Mouse (Mus musculus) gastrocnemius, postnatal 4 days (tissue): ENCODE measurements around the gene Polrmt. TPM values are rescaled to one million over a fixed set of nuclear protein-coding genes. Genes with fewer than 3 reads are reported as not detected.
"Not testable (repeated sequence)": the region's sequence is repeated elsewhere in the genome, so short reads cannot be mapped to it uniquely, and the experiment has no call there.

Source experiments
- DNase-seq, 2 experiments: peaks; one replicate each; pipeline ENCODE4 v3.0.0; 2021 to 2022; ENCODE audit warnings: low spot score in 2 of 2, mixed read lengths in 2 of 2
- total RNA-seq, 2 experiments: library from RNA; stranded (reverse); gene quantifications; 2 replicates each; pipeline ENCODE4 v1.2.3; 2021

The Polrmt gene
- total RNA-seq, 2 experiments from 2014 or later, result 25.5 to 27.8 TPM

DNA sequence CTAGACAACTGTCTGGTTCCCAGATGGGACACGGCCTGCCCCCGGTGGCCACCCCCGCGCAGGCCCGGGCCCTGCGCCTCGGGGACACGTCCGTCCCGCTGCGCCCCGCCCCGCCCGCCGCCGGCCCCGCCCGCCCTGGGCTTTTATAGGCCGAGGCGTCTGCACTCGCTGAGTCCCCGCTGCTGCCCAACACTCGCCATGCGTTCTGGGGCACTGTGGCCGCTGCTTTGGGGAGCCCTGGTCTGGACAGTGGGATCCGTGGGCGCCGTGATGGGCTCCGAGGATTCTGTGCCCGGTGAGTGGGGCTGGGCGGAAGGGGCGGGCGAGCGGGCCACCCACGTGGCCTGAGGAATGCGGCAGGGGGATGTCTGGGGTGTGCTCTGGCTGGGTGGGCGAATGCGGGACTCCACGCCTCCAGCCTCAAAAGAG, 30.7 kb upstream of the Polrmt start, which contains the start of gene Fstl3:
TSS of gene Fstl3 (plus strand) at position 170 of the 429 bp plus-strand sequence.
- DNase-seq, result no peak

DNA sequence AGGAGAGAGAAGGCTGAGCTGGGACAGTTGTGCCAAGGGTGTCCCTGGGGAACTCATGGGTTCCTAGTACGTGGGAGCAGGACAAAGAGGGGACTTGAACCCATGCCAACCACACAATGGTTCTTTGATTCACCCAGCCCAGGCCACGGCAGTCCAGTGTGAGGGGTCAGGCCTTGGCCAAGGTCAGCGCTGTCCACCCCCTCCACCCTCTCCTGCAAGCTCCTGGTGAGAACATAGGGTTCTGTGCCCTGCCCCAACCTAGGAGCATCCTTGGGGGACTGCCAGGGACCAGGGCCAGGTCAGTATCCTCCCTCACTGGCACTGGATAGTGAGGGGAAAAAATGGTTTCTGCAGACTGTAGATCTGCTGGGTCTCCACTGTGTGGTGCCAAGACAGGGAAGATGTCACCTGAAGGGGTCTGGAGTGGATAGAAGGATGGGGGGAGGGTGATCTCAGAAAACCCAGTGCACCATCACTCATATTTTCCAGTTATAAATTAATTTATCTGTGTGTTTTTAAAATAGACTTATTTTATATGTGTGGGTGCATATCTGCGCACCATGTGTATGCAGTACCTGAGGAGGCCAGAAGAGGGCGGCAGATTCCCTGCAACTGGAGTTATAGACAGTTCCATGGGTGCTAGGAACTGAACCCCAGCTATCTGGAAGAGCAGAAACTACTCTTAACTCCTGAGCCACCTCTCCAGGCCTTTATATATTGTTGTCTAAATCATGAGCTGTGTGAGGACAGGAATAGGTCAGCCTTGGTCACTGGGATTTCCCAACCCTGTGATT, 28.3 kb upstream of the Polrmt start:
- no peak for DNase-seq

DNA sequence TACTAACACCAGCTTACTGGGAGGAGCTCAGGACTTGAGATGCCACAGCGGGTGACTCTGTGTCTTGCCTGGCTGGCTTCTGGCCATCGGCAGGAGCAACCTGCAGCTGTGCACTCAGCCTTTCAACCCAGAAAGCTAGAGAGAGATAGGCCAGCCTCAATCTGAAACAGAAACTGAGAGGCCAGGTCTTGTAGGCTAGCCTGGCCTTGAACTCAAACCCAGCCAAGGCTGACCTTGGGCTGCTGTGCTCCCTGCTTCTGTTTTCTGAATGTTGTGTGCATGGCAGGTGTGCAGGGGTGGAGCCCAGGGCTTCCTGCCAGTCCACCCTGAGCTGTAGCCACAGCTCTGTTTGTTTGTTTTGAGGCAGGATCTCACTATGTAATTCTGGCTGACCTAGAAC, 26.8 kb upstream of the Polrmt start:
- no peak for DNase-seq

DNA sequence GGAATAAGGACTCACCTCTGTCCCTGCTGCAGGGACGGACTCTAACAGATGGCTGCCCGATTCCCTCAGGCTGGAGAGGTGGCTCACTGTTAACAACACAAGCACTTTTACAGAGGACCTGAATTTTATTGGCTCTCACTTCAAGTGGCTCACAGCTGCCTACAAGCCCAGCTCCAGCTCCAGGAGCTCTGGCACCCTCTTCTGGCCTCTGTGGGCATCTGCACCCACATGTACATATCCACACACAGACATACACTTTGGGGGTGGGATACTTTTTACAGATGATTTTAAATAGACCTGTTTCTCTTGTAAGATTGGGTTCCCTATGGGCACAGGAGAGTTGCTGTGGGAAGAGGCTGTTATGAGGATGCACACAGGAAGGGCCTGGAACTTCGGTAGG, 25.9 kb upstream of the Polrmt start:
- no peak for DNase-seq

DNA sequence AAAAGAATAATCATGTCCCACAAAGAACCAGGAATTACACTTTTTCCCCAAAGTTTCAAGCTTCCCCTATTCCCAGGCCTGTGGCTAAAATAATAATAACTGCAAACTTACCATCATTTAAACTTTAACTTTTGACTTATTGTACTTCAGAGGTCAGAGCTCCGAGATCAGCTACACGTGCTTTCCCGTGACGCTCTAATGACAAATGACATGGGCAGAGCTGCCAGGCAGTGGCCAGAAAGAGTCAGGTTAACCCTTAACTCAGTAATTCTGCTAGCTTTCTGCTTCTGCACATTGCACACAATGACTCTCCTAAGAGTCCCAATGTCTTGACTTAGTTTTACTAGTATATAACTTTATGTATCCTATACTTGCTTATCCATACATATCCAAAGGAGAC, 22.9 kb upstream of the Polrmt start:
- DNase-seq, result no peak

DNA sequence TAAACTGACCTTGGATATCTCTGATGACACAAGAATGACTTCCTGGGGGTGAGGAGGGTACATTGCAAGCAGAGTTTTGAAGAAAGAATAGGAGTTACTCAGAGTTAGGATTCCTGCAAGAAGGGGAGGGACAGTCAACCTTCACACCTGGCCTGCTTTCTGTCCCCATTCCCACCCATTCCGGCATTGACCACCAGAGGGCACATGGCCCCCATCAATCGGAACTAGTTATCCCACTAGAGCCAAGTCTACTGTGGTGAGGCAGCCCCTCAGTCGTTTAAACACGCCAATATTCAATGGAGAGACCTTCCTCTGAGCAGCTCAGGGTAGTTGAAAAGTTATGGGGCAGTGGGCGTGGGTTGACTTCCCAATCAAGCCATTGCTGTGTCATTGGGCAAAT, 22.0 kb upstream of the Polrmt start:
- DNase-seq, result peak in 1 of 2 experiments; percentile 65

DNA sequence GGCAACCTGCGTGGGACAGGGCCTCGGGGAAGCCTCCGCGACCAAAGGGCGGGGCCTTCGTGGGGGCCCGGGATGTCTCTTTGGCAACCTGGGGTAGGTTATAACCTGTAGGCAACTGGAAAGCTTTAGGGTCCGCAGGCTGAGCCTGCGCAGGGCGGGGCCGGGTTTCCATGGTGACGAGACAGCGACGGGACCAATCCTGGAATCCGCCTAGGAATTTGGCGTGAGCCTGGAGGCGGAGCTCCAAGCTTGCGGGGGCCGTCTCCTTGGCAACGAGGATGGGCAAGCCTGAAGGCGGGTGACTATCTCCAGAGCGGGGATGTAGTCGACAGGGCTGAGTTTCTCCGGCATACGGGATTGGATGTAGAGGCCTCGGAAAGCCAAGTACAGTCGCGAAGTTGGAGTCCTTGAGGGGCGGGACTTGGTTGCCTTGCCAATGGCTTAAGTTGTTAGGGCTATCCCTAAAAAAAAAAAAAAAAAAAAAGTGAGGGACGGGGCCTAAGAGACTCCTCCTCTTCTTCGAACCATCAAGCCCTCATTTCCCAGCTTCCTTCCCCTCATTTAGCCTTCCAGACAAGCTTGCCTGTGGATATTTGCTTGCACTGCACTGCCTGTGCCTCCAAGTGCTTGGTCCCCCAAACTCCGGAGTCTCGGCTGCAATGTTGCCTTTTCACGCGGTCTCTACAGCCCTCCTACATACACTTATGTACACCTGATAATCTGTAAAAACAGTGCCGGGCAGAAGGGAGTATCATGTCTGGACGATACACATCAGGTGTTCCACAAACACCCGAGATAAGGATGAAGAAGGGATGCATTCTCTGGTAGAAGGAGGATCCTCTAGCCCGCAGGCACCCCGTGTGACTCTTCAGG, 21.2 kb upstream of the Polrmt start:
- peak; percentile 89 to 95 for DNase-seq

DNA sequence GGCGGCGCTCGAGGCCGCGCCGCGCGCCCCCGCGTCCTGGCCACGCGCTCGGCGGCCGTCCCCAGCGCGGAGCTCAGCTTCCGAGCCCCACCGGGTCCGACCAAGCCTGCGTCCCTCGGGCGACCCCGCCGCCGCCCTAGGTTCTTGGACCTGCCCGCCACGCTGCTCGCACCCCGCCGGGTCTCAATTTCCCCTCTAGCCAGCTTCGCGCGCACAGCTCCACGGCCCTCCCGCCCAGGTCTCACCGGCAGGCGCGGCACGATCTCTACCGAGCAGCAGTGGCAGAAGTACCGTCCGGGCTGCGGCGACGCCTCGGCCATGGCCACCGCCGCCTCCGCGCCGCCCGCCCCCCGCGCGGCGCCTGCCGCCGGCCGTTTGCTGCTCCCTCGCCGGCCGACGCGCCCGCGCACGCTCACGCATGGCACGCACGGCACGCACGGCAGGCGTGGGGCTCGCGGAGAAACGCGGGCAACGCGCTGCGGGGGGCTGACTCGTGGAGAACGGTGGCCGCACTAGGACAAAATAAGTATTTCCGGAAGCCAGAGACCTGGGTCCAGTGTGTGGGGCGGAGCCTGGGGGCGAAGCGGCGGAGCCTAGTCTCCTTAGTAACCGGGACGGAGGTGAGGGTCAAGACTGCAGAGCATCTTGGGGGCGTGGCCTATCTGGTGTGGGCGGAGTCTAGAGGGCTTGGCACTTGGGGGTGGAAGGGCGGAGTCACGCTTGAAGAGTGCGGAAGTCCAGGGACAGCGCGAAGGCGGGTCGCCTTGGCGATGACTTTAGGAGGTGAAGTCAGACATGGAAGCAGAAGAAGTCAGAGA, 20.3 kb upstream of the Polrmt start, which contains the start of gene Rnf126:
TSS of gene Rnf126 (minus strand) at position 445 of the 818 bp plus-strand sequence.
- DNase-seq, result peak; percentile 95 to 98

DNA sequence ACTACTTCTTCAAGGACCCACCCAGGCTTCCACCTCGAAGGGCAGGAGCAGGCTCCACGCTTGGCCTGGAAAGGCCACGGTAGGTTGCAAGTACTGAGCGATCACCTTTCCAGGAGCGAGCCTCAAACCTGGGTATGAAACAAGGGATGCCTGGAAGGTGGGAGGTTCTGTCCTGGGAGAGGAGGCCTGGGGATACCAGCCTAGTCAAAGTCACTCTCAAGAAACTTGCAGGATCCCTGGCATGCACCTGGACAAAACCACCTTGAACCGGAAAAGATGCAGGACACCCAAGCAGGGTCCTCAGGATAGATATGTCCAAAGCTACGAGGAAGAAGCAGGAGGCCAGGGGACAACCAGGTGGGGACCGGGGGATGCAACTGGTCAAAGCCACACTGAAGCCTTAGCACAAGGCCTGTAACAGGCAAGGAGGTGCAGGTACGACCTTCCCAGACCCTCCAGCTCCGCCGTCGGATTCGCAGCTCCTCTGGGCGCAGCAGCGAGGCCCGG, 19.7 kb upstream of the Polrmt start:
- DNase-seq, result no peak

DNA sequence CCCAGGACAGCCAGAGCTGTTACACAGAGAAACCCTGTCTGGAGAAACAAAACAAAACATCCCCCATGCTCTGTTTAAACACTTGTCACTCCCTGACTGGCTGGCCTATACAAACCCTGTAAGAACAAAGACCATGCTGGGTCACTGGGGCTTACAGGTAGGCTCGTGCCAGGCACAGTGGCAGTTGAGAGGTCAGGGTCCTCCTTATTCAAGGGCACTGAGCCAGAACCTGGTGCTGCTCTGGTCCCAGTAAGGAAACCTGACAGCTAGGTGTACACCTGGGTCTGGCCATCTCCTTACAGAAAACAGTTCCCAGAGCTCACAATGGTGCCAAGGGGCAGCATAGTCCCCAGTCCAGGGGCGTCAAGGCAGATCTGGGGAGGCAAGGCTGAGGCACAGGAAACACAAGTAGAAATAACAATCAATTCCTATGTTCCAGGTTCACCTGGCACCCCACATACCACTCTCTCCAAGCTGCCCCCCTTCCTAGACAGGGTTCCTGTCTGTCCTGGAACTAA, 18.9 kb upstream of the Polrmt start:
- DNase-seq, result no peak

DNA sequence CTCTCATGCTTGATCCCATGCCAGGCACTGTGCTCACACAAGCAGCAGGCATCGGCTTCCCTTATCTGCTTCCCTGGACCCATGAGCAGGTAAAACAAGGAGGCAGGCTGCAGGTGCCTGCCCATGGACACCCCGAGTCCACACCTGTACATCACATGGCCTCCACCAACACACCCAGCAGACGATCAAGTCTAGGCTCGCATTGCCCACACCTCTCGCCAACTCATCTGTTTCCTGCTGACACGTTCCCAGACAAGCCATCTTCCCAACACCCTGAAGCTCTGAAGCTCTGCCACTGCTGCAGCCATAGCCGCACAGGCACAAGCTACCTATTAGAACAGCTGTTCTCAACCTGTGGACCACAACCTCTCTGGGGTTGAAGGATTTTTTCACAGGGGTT, 17.9 kb upstream of the Polrmt start:
- no peak for DNase-seq

DNA sequence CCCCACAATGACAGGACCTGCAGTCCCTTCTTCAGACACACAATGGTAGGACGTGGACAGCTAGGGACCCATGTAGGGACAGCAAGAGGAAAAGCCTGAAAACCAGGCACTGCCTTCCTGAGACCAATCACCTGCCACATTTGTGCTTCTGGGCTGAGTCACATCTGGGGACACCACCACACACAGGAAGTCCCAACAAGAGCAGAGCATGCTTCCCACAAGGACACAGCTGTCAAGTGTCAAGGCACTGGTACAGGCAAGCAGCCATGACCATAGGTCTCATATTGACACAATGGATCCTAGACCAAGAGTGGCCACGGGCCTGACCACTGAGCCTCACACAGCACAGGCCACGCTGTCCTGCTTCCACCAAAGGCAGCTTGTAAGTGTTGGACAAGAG, 16.5 kb upstream of the Polrmt start:
- DNase-seq, result no peak

DNA sequence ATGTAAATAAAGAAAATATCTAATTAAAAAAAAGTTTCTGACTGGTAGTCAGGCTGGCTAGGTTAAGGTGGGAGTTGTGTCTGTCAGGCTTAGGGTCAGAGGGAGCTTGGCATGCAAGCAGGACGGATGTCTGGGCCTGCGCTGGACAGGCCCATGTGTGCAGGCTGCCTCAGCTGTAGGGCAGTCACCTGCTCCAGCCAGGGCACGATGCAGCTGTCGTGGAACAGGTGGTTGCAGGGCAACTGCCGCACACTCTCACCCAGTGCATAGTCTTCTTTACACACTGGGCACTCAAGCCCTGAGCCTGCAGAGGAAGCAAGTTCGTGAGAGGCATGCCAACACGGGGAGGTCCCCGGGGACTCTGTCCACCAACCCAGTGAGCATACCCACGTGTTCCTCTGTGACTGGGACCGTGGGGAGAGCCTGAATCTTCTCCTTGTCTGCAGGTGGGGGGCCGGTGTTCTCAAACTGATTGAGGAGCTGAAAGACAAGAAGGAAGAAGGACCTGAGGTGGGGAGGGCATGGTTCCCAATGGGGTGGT, 14.3 kb upstream of the Polrmt start:
- no peak for DNase-seq

DNA sequence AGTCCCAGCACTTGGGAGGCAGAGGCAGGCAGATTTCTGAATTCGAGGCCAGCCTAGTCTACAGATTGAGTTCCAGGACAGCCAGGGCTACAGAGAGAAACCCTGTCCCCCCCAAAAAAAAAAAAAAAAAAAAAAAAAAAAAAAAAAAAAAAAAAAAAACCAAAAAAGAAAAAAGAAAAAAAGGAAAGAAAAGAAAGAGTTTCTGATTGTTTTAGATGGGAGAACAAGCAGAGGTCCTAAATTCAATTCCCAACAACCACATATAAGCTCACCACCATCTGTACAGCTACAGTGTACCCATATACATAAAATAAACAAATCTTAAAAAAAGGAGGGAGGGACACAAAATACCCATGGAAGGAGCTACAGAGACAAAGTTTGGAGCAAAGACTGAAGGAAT, 13.3 kb upstream of the Polrmt start:
- not testable (repeated sequence) for DNase-seq

DNA sequence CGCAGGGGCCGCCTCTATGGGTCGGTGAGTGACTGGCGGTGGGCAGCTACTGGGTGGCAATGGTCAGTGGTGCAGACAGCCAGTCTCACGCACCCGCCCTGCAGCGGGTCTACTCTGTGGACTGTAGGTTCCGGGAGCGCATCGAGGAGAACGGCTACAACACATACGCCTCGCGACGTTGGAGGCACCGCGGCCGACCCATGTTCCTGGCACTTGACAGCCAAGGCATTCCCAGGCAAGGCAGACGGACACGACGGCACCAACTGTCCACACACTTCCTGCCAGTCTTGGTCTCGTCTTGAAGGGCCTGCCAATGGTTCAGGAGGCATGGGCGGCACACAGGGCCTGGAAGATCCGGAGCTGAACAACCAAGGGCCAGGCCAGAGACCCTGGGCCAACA, 10.3 kb upstream of the Polrmt start:
- DNase-seq, result no peak

DNA sequence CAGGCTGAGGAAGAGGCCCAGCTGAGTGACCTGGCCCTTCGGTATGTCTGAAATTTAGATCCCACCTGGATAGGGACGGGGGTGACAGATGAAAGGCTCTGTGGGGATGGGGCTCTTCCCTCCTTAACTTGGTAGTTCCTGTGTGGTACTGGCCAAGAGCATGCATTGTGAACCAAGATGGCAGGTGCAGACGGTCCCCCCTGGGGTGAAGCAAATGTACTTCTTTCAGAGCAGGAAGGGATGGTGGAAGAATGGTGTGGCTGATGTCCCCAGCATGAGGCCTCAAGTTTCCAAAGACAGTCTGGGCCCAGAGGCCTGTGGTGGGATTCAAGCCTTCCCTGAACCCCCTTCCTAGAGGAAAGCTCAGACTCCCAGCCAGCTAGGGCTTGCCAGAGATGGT, 9.5 kb upstream of the Polrmt start:
- DNase-seq, result no peak

DNA sequence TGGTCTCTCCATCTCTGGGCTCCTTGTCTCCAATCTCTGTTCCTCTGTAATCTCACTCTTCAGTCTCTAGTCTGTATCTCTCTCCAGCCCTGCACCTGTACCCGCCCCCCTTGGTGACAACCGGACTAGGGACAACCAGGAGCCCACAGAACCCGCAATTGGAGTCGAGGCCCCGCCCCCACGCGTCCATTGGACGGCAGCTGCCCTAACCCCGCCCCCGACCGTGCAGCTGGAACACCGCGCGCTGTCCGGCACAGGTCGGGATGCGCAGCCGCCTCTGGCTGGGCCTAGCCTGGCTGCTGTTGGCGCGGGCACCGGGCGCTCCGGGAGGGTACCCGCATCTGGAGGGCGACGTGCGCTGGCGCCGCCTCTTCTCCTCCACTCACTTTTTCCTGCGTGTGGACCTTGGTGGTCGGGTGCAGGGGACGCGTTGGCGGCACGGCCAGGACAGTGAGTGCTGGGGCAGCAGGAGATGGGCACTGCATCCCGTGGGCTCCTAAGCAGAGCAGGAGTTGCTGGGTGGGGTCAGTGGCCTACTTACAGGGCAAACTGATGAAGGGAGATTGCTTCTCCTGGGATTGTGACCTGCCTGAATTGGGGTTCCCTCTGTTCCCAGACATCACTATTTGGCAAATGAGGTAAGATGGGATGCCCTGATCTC, 8.6 kb upstream of the Polrmt start, which contains the start of gene Fgf22:
TSS of gene Fgf22 (plus strand) at position 221 of the 661 bp plus-strand sequence.
- DNase-seq, result peak in 1 of 2 experiments; percentile 70

DNA sequence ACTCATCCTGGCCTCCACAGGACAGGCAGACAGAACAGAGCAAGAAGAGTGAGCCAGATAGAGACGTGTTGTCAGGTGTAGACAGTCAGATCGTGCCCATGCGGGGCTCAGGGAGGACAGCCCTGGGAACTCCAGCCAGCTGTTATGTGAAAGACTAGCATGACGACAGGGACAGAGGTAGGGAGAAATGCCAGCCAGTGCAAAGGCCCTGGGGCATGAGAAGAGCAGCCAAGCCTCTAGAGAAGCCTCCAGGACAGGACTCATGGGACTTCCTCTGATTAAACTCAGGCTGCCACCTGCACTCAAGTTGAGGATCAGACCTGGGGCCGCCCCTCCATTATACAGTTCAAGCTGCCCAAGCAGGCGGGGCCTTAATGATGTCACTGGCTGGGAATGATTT, 2.1 kb upstream of the Polrmt start:
- no peak for DNase-seq

DNA sequence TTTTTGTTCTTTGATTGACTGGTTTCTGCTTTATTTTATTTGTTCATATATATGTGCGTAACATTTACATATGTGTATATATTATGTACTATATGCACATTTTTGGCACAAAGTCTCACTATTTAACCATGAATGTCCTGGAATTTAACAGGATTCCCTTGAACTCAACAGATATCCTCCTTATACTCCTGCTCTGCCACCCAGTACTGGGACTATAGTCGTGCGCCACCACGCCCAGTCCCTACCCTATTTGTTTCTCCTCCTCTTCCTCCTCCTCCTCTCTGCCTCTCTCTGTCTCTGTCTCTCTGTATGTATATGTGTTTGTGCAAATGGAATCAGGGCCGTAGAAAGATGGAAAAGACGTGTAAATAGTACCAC, 382 bp upstream of the Polrmt start:
- DNase-seq, result no peak

DNA sequence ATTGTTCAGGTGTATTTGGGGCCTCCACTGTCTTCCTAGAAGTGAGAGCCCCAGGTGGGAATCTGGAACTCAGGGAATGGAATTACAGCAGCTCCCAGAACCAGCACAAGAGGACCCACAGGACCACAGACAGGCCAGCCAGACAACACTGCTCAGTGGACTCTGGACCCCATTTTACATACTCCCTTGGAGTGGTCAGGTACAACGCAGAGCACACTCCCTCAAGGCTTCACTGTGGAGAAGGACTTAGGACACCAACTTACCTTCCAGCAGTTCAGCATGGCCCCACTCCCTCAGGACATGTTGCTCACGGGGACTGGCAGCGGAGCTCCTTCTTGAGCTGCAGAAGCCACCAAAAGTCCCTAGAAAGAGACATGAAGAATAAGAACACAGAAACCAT, 970 bp downstream of the Polrmt start:
- DNase-seq, result no peak
